Mouse (Mus musculus): ENCODE measurements around the gene 1810062G17Rik.

Gene 1810062G17Rik

DNA sequence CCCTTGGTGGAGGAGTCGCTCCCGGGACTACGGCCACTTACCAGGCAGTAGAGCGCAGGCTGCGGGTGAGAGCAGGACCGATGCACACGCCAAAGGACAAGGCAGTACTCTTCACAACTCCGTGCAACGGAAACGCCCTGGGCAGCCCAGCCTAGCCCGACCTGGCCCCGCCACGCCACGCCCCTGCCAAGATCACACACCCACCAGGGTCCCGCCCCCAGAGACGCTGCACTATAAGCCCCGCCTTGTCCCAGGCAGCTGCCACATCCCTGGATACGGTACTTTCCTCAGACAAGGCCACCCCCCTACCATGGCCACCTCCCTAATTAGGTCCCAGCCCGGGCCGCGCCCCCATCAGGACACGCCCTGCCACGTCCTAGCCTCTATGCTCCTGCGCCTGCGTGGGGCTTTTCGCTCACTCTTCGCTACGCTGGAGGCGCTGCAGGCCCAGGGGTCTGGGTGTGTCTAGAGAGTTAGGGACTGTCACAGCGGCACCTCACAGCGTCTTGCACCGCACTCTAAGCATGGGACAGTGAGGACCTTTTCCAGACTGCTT is at the start of gene 1810062G17Rik, which contains the start of gene Anxa5:
TSS of gene 1810062G17Rik (plus strand) at position 406 of the 556 bp plus-strand sequence.
TSS of gene Anxa5 (minus strand) at position 363 of the 556 bp plus-strand sequence.
- in situ Hi-C loops (cut with MboI, MseI), result no loop called here

GRCm38 (mm10) chr3:36427386-36427785 is 48.4 kb upstream of the 1810062G17Rik start:
- in situ Hi-C loops (cut with MboI, MseI), result loop anchor here (5.0 kb wide), 1 partner anchor 215 kb away; no protein-coding TSS in a partner anchor

DNA sequence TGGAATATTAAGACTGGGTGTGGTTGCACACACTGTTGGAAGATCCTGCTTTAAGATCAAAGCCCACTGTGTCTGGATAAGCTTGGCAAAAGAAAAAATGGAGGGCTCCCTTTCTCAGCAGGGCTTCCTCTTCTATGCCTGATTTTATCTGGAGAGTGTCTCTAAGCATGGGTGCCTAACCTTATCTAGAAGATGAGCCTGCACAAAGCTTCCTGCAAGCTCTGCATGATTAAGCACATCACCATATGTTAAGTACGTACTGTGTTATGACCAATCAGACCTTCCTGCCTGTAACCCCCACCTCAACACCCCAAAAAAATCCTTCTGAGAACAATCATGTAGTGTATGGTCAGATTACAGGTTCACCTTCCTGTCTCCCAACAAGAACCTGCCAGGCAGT is 45.4 kb upstream of the 1810062G17Rik start:
- in situ Hi-C loops (cut with MboI, MseI), result no loop called here

DNA sequence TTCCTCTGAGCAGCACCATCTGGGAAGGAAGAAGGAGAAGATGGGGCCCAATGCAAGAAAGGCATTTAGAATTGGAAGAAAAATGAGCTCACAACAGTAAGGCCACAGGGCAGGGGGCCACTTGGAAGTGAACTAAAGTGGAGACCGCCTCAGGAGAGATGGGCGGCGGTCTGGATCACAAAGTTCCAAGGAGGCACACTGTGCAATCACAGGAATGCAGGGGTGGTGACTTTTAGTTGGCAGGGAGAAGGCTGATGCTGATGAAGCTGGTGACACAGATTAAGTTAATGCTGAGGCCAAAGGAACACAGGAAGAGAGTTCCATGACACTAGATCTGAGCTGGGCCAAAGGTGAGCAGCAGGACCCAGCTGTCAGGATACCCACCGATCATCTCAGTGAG is 35.5 kb upstream of the 1810062G17Rik start:
- in situ Hi-C loops (cut with MboI, MseI), result no loop called here

DNA sequence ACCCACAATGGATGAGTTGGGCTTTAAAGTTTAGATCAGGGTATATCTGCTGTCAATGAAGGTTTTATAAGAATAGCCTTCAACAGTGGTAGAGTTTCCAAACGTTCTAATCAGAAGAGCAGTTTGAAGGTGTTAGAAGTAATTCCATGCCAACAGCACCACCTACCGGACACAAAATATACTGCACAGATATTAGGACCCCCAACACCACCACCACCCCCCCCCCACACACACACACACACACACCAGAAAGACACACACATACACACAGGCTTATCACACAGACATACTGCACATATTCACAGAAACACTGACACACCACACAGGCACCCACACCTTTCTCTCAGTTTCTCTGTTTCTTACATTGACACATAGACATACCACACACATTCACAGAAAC is 33.3 kb upstream of the 1810062G17Rik start:
- in situ Hi-C loops (cut with MboI, MseI), result no loop called here

DNA sequence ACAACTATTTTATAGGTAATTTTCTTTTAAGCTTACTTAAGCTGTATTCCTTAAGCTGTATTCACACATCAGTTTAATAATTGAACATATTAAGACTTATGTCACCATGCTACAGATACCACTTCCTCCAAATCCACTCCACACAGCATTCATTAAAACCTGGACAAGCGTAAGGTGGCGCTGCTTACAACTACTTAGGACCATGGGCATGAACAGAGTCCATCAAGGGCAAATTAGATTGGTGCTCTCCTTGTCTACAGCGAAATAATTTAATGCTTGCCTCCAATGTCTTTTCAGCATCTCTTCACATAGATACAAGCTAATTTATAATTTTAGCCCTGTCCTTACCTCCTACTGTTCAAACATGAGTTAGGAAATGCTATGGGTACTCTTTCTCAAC is 29.7 kb upstream of the 1810062G17Rik start:
- in situ Hi-C loops (cut with MboI, MseI), result no loop called here

- in situ Hi-C loops (cut with MboI, MseI), result no loop called here
Observed at GRCm38 (mm10) chr3:36446506-36446905, 29.2 kb upstream of the 1810062G17Rik start.

DNA sequence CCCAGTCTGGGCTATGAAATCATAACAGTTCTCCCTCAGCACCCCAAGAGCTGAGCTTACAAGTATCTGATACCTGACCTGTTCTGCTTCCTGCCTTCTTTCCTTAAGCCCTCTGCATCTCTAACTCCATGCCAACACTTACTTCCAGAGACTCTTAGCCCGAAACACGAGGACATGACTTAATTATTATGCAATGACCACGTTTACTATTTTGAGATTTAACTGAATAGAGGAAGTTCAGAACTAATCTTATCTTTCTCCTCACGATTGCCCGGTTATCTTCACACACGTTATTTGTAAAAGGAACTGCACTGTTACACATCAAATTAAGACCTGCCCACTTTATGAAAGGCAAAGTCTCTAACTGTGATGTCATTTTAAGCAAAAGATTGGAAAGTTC is 28.8 kb upstream of the 1810062G17Rik start:
- in situ Hi-C loops (cut with MboI, MseI), result no loop called here

DNA sequence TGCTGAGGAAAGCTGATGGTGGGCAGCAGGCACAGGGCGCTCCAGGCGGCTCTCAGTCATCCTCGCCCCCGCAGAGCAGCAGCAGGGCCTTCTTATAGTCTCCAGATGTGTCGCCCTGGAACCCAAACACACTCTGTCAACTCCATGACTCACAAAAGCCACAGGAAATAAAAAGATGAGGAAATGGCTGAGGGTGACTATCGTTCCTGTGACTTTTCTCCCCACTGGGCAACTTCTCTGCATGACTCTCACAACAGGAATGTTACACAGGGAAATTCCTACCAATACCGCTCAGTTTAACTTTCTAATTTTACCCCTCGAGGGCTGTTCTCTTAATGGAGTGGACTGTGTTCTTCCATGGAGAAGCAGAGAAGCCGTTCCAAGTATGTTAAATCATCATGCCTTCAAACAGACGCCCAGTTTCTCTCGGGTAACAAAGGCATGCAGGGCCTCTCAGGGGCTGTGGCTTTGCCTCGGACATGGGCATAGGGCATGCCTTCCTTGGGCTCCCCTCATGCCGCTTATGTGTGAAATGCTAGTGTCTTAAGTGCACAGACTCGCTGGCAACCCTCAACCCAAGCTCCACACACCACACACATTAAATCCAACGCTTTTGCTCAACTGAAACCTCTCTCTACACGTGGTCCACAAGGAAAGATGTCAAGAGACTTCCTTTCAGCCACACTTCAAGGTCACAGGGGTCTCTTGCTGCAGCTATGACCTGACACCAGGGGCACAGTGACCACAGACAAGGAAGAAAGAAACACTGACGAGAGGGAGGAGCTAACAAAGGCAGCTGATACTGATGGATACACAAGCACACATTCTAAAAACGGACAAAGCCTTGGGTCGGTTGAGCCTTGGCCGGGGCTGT is 26.2 kb upstream of the 1810062G17Rik start:
- in situ Hi-C loops (cut with MboI, MseI), result no loop called here

GRCm38 (mm10) chr3:36452502-36452901 is 23.2 kb upstream of the 1810062G17Rik start:
- in situ Hi-C loops (cut with MboI, MseI), result no loop called here

DNA sequence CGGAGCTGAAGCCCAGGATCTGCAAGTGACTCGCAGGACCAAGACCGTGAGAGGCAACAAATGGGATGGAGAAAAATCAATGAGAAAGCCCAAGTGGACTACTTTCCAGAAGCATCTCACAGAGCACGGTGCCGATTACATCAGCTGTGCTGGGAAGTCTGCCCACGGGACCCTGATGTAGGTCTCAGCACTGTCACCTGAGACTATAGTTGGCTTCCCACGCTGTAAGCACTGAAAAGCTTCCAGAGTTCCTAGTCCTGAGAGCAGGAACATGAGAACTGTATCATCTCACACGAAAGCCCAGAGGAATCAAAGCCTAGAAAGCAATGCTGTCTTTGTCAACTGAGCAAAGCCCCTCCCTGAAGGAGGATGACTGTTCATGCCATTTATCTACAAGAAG is 20.6 kb upstream of the 1810062G17Rik start:
- in situ Hi-C loops (cut with MboI, MseI), result no loop called here

DNA sequence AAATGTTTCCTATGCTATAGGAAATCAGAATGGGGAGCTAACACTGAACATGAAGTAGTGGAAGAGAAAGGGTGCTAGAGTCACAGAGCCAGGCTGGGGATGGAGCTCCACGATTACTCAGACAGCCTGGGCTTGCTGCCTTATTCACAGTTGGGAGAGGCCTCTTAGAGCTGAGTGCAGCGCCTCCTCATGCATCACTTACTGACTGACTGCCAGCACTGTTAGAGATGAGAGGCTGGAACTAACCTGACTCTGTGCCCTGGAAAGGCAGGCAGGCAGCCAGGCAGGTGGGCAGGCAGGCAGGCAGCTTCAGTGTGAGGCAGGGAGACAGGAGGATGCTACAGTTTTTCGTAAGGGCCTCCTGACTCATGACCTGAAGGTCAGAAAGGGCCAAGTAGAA is 20.2 kb upstream of the 1810062G17Rik start:
- in situ Hi-C loops (cut with MboI, MseI), result no loop called here

DNA sequence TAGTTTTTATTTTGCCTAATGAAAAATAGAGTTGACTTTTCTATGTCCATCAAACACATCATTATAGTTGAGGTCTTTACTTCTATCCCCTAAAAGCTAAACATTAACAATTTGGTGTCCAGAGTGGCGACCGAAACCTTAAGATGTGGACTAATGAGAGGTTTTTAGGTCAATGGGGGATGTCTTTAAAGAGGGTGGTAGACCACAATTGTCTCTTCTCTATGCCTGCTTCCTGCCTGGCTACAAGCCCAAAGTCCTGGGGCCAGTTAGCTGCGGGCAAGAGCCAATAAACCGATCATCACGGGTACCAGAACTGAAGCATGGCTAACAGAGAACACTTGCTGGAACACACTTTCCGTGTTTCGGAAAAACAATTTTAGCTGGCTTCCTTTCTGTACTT is 15.0 kb upstream of the 1810062G17Rik start:
- in situ Hi-C loops (cut with MboI, MseI), result loop anchor here (10.0 kb wide), 1 partner anchor 1384 kb away; no protein-coding TSS in a partner anchor

GRCm38 (mm10) chr3:36461819-36462218 is 13.9 kb upstream of the 1810062G17Rik start:
- in situ Hi-C loops (cut with MboI, MseI), result loop anchor here (10.0 kb wide), 1 partner anchor 1383 kb away; no protein-coding TSS in a partner anchor

GRCm38 (mm10) chr3:36462348-36462747 is 13.4 kb upstream of the 1810062G17Rik start:
- in situ Hi-C loops (cut with MboI, MseI), result loop anchor here (10.0 kb wide), 1 partner anchor 1382 kb away; no protein-coding TSS in a partner anchor

DNA sequence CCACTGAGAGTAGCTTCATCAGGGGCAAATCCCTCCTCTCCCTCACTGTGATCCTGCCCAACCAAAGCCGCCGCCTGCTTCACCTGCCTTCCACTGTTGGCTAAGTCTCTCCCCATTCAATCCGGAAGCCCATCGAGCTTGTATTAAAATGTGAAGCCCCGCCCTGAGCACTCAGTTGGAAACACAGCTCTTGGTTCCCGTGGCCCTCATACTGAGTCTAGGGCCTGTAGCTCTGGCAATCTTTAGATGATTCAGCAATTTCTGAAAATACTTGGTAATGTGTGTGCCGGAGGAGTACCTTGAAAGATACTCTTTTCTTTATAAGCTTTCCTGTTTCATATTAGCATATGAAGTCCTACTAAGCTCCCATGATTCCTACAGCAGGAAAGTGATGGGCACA is 10.2 kb upstream of the 1810062G17Rik start:
- in situ Hi-C loops (cut with MboI, MseI), result loop anchor here (10.0 kb wide), 1 partner anchor 1379 kb away; no protein-coding TSS in a partner anchor

DNA sequence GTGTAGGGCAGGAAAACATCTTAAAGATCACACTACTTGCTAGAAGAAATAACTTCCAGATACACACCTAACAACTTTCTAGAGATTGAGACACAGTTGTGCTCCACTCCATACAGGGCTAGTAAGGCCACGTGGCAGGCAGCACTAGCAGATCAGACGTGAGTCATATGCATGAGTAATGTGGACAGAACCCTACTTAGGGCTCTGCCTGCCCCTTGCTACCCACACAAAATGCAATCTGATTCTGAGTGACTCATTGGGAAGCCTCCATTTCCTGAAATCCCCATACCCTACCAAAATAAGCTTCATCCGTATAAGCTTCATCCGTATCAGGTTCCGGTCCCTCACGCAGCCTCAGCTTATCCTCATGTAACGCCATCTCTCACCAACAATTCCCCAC is 8.1 kb upstream of the 1810062G17Rik start:
- in situ Hi-C loops (cut with MboI, MseI), result loop anchor here (10.0 kb wide), 1 partner anchor 1377 kb away; no protein-coding TSS in a partner anchor

GRCm38 (mm10) chr3:36468871-36469270 is 6.9 kb upstream of the 1810062G17Rik start:
- in situ Hi-C loops (cut with MboI, MseI), result loop anchor here (10.0 kb wide), 1 partner anchor 1376 kb away; no protein-coding TSS in a partner anchor

DNA sequence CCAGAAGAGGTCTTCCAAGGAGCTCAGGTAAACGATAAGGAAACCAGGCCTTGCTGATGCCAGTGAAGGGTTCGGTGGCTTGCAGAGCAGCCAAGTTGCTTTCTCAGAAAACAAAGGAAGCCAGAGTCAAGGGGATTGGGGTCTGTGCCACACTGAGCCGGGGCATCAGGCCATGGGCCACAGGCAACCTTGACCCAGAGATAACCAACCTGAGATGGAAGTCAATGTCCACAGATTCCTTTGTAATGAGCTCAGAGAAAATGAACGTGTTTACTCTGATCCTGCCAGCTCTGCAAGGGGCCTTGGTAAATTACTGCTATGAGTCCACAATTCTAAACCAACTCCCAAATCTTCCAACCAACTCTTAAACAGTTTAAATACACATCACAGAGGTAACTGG is 3.9 kb upstream of the 1810062G17Rik start:
- in situ Hi-C loops (cut with MboI, MseI), result no loop called here

- in situ Hi-C loops (cut with MboI, MseI), result no loop called here
Observed at GRCm38 (mm10) chr3:36473222-36473621, 2.5 kb upstream of the 1810062G17Rik start.

DNA sequence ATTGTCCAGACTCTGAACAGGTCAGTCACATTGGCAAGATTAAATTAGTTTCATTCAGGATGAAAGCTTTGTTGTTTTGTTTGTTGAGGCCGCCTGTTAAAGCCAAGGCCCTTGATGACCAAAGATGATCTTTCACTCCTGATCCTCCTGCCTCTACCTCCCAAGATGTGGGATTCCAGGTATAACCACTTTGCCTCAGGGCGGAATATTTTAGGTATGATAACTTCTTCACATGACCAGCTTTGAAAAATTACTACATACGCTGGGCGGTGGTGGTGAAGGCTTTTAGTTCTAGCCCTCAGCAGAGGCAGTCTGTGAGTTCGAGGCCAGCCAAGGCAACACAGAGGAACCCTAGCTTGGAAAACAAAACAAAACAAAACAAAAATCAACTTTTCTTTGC is 1.3 kb upstream of the 1810062G17Rik start:
- in situ Hi-C loops (cut with MboI, MseI), result no loop called here

DNA sequence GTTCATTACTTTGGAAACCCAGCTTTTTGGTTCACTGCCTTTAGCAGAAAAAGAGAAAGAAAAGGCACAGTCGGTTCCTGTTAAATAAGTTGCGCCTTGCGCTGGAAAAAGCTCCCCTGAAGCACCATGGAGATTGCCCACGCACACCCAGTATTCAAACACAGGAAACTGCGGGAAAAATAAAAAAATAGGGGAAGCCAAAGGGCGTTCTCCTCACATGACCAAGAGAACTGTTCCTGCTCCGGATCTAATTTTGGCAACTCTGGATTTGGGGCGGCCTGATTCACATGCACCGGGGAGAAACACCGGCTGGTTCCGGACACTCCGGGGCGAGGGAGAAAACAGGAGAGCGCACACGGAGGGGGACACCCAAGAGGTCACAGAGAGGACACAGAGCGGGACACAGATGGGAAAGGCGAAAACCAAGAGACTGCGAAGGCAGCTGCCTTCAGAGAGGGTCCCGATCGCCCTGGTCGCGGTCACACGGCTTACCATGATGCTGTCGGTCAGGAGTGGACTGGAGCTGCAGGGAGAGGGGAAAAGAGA is 726 bp upstream of the 1810062G17Rik start:
- in situ Hi-C loops (cut with MboI, MseI), result no loop called here
